Comparison of ENCODE assay signal across 9 mouse cellular contexts in genomic region chr3:101577361-101577760, GRCm38 (mm10). TPM values are rescaled to one million over a fixed set of nuclear protein-coding genes. Genes with fewer than 3 reads are reported as not detected.
DNase-seq lines count a peak whose midpoint lies in the region; ATAC-seq lines count a peak whose summit lies in the region.
"Had no signal": no experiment of that assay in that cellular context is flagged by ENCODE, and none has a peak within 500 bp of the region (broad histone marks: within the 10 kb centered on the region; RNA-seq: fewer than 3 reads in every experiment).

No protein-coding gene starts in this region.

- no peak overlapping the region; the same call in 1 of the 2 replicates for H3K27ac ChIP-seq in kidney, embryonic 16.5 days (ENCODE audit: low read length)

- WGBS in kidney, embryonic 16.5 days = 43% methylated on average over 5 of the region's 5 CpGs

- peaks cover 8% of the 10 kb centered on the region for H3K4me1 ChIP-seq in kidney, embryonic 16.5 days (ENCODE audit: insufficient read depth, low read length)

- H3K9ac ChIP-seq in kidney, embryonic 16.5 days (replicated peaks; ENCODE audit: low read length) = no peak overlapping the region

- no peaks in the 10 kb centered on the region for H3K27me3 ChIP-seq in kidney, embryonic 16.5 days (ENCODE audit: insufficient read depth, low read length)

- no peaks in the 10 kb centered on the region for H3K9me3 ChIP-seq in kidney, embryonic 16.5 days (ENCODE audit: low read length)
- H3K9me3 ChIP-seq: megakaryocyte, embryonic 14.5 days had no signal

- H3K4me2 ChIP-seq in kidney, embryonic 16.5 days (replicated peaks; ENCODE audit: low read depth, low read length) = no peak overlapping the region

- peaks cover 76% of the 10 kb centered on the region for H3K36me3 ChIP-seq in kidney, embryonic 16.5 days (ENCODE audit: insufficient read depth, low read length)

- ATAC-seq in kidney, embryonic 16.5 days (ENCODE audit: low FRiP score, low TSS enrichment) = 0 out of 2 replicates have a peak, but pooled peaks have one; percentile 7
- no peak for ATAC-seq in megakaryocyte-erythroid progenitor cell, adult 5-6 weeks (replicated peaks; ENCODE audit: low FRiP score, low TSS enrichment, poor library complexity, severe bottlenecking)

- no peak overlapping the region for H3K4me3 ChIP-seq in kidney, embryonic 16.5 days (ENCODE audit: low read length)
- H3K4me3 ChIP-seq: megakaryocyte, embryonic 14.5 days had no signal

- DNase-seq in adrenal gland, adult 2 months = peak; percentile 69
- DNase-seq in adrenal gland, adult 8-10 months = no peak
- DNase-seq in retina, postnatal 1 day = peak; percentile 37
- DNase-seq in retina, embryonic 14.5 days (ENCODE audit: low spot score) = no peak
- no peak for DNase-seq in B cell, adult 2 months
- DNase-seq in testis, postnatal 14 days (ENCODE audit: low spot score) = no peak

RNA-seq across cellular contexts. Expression of gene Atp1a1, which starts 27.1 kb away (rescaled TPM):
- 1,000 to 10,000 TPM in 1 of 2 experiments, 100 to 1,000 TPM in 1; 611 to 1,035 TPM for total RNA-seq in adrenal gland, adult 2 months (2021)
- 301 and 380 TPM in 2 replicates for polyA plus RNA-seq in adrenal gland, adult 2 months (2012; rRNA removed)
- total RNA-seq in adrenal gland, adult 8-10 months (2022) = 100 to 1,000 TPM; 800 to 966 (median 845) TPM
- polyA plus RNA-seq in kidney, embryonic 16.5 days (2015; fragmentation: Nextera tagmentation; extraction: Ambion mirVana) = 362 and 426 TPM in 2 replicates
- 105 TPM in 2 replicates for total RNA-seq in megakaryocyte-erythroid progenitor cell, adult 5-6 weeks (2014; fragmentation: Nextera tagmentation)
- total RNA-seq in megakaryocyte-erythroid progenitor cell, adult 5-6 weeks (2017) = 120 and 168 TPM in 2 replicates

Comparison
In these comparisons a context has a peak if more than half of its experiments do, and no peak if none do; other contexts are left out.
1. DNase-seq: peak in adrenal gland, adult 2 months (single experiment) and retina, postnatal 1 day (single experiment); none in adrenal gland, adult 8-10 months (single experiment), retina, embryonic 14.5 days (single experiment), B cell, adult 2 months (0 of 2) and testis, postnatal 14 days (single experiment).